In the genomic region with DNA sequence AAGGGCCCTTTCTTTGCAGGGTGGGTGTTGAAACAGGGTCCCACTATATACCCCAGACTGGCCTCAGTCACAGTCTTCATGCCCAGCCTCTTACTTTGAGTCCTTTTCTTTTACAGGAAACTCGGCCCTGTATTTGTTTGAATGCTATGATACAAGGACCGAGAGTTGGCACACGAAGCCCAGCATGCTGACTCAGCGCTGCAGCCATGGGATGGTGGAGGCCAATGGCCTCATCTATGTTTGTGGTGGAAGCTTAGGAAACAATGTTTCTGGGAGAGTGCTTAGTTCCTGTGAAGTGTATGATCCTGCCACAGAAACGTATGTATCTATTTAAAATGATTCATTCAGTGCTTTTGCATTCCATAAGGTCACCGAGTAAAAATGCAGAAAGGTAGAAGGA, we compare ENCODE assay signal across 19 mouse cellular contexts.
"Had no signal": no experiment of that assay in that cellular context is flagged by ENCODE, and none has a peak within 500 bp of the region (broad histone marks: within the 10 kb centered on the region; RNA-seq: fewer than 3 reads in every experiment).

No protein-coding gene starts in this region.

- H3K9me3 ChIP-seq: lung, embryonic 15.5 days; midbrain, embryonic 10.5 days; midbrain, embryonic 13.5 days; midbrain, embryonic 15.5 days; neural tube, embryonic 13.5 days; neural tube, embryonic 15.5 days had no signal

- H3K4me2 ChIP-seq: lung, embryonic 15.5 days; midbrain, embryonic 13.5 days; midbrain, embryonic 15.5 days; neural tube, embryonic 13.5 days; neural tube, embryonic 15.5 days had no signal

- H3K9ac ChIP-seq: liver, postnatal 0 days; lung, embryonic 15.5 days; midbrain, embryonic 13.5 days; midbrain, embryonic 15.5 days; neural tube, embryonic 13.5 days; neural tube, embryonic 15.5 days had no signal

- H3K4me3 ChIP-seq: lung, embryonic 15.5 days; midbrain, embryonic 10.5 days; midbrain, embryonic 13.5 days; midbrain, embryonic 15.5 days; myocyte; neural tube, embryonic 13.5 days; neural tube, embryonic 15.5 days had no signal

- ATAC-seq: liver, postnatal 0 days; midbrain, embryonic 13.5 days; midbrain, embryonic 15.5 days had no signal

- H3K27me3 ChIP-seq: lung, embryonic 15.5 days; midbrain, embryonic 13.5 days; midbrain, embryonic 15.5 days; neural tube, embryonic 13.5 days; neural tube, embryonic 15.5 days had no signal

- DNase-seq: liver, postnatal 0 days; lung, adult 2 months; lung, postnatal 10 days; lung, postnatal 4 days; retina, postnatal 1 day; right cerebral cortex, adult 18-20 months; right cerebral cortex, postnatal 25 days; right cerebral cortex, postnatal 4 days; spleen, adult 18-20 months; thymus, adult 18-20 months; thymus, postnatal 14 days; thymus, postnatal 36 days had no signal

- H3K27ac ChIP-seq: lung, embryonic 15.5 days; midbrain, embryonic 10.5 days; midbrain, embryonic 13.5 days; midbrain, embryonic 15.5 days; neural tube, embryonic 13.5 days; neural tube, embryonic 15.5 days had no signal

- H3K4me1 ChIP-seq: lung, embryonic 15.5 days; midbrain, embryonic 10.5 days; midbrain, embryonic 13.5 days; midbrain, embryonic 15.5 days; neural tube, embryonic 13.5 days; neural tube, embryonic 15.5 days had no signal
